Mouse (Mus musculus) spleen, adult 12 weeks (tissue): ENCODE results near the gene Arhgef28.

Source experiments
- DNase-seq: peaks from one replicate; pipeline ENCODE4 v3.0.0; 2022; ENCODE audit warnings: low spot score

Gene Arhgef28

DNA sequence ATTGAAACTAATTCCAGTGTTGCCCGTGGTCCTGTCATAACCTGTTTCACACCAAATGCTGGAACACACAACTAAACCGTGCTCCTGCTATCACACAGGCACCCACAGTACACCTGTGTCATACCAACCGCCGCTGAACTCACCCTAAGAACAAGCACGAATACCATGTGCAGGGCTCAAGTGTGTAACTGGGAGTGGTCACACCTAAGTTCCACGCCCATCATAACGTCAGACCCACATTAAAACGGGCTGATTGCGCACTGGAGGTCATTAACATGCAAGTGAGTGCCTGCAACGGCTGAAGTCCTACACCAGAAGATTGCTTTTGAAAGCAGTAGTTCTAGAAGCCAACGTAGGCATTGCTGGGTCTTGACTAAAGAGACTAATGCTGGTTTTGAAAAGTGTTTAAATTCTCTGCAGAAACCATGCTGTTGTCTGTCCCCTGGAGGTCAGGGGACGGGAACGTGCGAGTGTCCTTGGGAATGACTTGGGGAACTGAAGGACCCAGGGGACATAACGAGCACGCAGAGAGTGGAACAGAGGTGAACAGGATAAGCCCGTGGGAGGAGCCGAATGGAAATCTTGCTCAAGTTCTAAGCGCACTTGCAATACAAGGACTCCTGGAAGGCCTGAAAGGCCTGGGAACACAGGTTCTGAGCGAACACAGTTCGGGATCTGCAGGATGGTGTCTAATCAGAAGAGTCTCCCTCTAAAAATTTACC is 22.9 kb downstream of the Arhgef28 start:
- no peak for DNase-seq

DNA sequence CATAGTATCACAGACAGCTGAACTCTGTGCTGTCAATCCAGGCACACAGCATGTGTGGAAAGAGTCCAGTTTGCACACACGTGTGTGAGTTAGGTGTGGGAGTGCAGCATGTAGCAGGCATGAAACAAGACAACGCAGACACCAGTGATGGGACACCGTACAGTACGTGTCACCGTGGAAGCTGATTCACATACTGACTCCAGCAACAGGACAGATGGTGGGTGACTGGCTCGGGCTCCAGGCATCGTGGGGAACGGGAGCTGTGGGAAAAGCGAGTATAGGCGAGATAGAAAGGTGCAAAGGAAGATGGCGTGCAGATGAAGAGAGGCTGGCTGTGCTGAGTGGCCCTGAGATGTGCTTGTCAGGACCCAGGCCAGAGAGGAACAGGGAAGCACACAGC is 23.9 kb downstream of the Arhgef28 start:
- no peak for DNase-seq

DNA sequence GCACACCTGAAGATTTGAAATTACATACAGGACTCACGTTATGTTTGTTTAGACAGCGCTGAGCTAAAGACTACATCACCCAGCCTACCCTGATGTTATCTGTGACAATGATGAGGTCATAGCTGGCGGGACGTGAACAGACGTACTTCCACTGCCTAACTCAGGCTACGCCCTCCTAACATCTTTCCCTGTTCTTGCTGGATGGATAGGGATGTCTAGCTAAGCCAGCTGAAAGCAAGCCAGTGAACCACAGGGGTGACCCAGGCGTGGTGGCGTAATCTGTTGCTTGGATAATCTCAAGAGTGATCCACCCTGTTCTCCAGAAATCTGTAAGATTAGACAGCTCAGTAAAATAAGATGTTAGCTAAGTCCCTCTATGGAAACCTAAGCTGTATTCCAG is 25.6 kb downstream of the Arhgef28 start:
- no peak for DNase-seq

DNA sequence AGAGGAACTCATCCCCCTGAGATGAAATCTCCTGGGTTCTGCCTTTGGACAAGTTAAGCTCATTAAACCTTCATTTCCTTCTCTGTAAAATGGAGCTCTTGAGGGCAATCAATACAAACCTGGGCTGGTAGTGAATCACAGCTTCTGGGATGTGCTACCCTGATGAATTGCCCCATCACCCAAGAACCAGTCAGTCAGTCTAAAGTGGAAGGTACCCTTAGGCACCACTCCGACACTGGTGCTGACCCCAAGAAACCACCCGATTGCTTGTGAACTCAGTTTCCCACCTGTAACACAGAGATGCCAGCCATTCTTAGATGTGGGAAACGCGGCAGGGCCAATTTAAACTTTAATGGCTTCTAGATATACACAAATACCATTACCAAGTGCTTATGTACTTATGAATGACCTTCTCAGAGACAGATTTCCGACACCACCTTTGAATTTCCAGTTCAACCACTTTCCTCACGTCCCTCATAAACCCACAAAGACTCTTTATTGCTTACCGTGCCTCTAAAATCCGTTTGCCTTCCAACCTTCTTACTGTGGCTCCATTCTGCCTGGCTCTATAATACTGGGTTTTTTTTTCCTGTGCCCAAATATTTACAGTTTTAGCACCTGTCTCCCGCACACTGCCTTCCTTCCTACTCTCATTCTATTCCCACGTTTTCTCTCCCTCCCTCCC is 30.8 kb downstream of the Arhgef28 start:
- no peak for DNase-seq

DNA sequence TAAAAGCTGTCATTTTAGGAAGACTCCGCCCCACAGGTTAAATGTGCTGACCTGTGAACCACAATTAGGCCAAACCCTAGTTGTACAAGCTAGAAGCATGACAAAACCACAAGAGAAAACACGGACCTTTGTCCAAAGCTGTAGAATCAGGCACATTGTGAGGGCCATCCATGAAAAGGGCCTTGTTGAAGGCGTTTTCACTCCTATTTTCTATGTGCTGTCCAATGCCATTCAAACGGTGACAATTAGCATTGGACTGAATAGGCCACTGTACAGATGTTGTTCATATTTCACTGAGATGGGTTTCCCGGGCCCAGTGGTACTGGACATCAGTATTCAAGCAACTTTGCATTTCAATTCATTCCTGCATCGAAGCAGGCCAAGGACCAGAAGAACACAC is 33.2 kb downstream of the Arhgef28 start:
- no peak for DNase-seq

DNA sequence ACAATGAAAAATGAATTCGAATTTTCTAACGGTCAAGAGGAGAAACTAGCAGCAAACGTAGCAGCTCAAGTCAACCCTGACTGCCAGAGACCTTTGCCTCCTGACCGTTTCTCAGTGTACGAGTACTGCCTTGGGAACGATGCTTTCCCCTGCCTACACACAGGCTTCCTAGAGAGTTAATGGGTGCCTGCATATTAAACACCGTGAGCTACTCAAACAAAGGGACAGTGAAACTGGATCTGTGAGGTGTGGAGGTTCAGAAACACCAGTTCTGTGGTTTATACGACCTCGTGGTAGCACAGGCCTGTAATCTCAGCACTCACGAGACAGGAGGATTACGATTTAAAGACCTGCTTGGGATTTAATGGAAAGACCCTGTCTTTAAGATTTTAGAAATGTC is 33.9 kb downstream of the Arhgef28 start:
- DNase-seq = no peak

DNA sequence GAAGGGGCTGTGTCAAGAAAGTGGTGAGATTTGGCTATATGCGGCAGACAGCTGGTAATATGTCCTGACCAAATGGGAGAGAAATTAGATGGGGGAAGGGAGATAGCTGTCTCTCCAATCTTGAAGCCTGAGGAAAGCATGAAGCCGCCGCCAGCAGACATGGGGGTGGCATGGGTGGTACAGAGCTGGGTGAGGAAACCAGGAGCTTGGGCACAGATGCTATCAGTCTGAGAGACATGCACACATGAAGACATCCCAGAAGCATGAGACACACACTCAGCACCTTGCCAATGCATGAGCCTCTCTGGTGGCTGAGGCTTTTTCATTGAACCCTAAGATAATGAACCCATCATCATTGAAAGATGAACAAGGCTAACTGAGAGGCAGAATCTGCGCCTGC is 34.5 kb downstream of the Arhgef28 start:
- no peak for DNase-seq

DNA sequence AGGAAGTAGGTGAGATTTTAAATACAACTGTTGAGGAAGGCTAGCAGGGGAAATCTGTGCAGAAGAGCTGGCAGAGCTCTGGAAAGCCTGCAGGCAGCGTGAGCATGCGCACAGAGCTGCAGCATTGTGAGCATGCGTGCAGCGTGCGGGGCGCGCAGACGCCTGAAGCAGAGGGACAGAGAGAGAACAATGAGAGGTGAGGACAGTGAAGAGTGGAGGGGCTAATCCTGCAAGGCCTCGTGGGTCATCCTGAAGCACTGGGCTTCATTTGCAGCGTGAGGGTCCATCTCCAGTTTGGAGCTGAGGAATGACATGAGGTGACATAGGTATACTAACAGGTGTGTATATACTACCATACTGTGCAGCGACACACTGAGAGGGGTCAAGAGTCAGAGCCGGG is 35.0 kb downstream of the Arhgef28 start:
- DNase-seq = no peak

DNA sequence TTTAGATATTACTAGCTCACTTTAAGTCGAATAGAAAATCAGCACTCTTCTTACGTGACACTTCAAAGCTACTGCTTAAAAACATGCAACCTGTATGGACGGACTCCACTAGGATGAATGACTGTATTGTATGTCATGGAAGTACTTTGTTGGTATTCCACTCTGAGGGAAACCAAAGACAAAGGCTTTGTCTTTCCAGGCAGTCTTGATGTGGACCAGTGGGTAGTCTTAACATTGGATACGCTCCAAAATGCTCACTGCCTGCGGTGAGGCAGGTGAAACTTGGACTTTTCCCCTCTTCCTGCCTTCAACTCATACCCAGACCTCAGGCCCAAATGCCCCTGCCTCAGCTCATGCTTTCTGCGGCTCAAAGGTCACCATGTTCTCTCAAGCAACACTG is 41.4 kb downstream of the Arhgef28 start:
- no peak for DNase-seq

DNA sequence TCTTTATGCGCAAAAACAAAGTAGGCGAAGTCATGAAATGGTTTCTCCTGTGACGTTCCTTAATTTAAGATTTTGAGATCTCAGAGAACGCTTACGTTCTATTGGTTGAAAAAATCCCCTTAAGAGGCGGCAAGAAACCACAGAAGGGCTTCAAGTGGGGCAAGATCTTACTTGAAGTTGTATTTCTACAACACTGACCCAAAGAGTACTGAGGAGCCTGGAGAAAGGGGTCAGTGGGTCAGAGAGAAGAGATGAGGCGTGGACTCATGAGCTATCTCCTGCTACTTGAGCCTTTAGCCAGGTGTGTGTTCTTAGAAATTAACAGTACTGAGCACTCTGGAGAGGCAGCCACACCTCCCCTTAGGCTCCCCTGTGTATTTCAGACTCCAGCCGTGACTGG is 44.7 kb downstream of the Arhgef28 start:
- no peak for DNase-seq

DNA sequence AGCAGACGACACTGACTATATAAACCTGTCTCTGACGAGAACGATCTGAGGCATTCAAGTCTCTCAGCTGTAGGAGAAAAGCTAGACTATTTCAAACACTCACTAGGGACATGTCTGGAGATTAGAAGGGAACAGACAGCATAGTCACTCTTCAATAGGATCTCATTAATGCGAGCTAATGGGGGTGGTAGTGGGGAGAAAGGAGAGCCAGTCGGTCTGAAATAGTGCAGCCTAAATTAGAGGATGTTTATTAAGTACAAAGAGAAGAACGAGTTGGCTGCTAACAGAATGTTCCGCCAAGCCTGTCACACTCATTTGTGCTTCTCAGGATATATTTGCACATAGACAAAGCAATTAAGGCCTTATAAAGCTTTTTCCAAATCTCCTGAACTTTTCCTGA is 49.6 kb downstream of the Arhgef28 start:
- DNase-seq = no peak

DNA sequence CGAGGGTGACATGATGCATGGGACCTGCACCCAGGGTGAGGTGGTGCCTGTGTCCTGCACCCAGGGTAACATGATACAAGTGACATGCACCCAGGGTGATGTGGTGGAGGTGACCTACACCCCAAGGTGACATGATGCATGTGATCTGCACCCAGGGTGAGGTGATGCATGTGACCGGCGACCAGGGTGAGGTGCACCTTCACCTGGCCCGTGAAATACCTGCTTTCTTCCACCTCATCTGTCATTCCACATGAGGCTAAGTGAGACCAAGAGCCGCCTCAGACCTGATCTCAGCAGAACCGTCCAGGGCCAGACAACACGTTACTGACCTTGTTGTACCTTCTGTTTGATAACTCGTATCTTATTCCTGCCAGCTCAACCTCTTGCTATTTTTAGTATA is 53.5 kb downstream of the Arhgef28 start:
- DNase-seq = no peak

DNA sequence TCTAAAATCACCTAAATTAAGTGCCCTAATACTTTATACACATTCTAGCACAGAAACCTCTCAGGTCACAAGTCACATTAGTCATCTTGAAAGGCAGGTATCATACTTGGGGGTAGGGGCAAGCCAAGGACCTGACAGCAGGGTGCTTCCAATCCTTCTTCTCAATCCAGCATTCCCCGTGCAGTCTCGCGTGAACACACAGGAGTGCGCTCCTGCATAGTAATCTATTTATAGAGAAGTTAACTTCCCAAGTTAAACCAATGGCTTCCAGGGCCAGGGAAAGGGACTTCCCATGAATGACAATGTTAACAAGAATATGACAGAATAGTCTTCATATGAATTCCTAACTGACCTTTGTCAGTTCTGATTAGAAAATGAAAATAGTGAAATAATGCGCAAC is 58.7 kb downstream of the Arhgef28 start:
- DNase-seq = no peak

DNA sequence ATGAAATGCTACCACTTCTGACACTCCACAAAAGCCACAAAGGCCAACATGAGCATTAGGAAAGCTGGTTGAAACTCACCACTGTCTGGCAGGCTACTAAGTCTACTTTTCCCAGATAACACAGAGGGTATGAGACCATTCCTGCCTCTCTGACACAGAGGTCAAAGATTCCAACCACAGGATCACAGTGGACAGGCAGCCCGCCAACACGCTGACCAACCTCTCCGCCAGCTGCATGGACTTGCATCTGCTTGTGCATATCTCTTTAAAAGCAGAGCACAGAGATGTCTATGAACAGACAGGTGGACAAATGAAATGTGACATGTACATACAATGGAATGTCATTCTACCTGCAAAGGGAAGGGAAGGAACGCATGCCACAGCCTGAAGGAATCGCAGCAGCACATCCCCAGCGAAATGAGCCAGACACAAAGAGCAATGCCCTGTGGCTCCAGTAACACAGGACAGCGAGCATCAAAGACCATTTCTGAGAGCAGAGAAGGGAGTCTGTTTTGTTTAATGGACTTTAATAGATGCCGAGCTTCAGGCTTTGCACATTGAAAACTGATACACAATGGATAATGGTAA is 59.6 kb downstream of the Arhgef28 start:
- DNase-seq = no peak

DNA sequence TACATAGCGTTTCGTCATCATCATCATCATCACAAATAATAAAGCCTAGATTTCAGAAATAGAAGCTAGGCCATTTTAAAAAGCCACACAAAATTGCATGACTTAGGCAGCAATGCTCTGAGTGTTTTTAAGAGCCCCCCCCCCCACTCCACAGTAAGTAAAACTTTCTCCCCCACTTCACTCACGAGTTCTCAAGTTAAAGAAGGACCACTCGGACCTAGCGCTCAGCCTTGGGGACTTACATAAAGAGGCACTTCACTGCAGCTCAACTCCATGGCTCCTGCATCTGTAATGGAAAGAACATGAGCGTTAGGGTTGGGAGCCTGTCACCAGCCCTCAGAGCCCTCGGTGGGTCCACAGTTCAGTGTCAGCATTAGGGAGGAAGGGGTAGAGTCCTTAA is 60.9 kb downstream of the Arhgef28 start:
- DNase-seq = no peak

DNA sequence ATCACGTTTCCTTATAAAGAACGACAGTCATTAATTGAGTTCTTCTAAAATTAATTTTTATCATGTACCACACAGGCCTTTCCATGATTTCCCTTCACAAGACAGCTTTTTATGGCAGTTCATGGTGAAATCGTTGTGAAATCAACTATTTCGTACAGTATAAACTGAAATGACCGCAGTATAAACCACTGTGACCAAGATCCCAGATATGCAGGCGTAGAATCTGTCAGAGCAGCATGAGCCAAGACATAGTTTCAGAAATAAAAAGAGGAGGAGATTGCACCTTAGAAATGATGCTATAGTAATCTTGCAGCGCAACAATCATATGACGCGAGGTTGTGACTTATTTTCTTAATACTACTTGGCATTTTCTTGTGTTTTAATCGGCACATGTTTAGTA is 63.2 kb downstream of the Arhgef28 start:
- DNase-seq = no peak

DNA sequence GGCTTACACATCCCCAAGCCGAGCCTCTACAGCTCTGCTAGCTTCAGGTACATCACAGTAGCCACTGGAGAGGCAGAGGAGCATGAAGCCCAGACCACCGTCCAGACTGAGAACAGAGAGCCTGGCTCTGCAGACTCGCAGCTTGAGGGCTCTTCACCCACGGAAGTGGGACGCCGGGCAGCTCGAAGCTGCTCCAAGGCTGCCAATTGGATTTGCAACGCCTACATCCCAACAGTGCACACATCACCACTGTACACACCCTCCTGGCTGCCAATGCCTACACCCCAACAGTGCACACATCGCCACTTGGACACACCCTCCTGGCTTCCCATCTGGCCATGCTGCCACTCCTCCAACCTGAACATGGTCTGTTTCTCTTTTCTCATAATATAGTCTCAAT is 65.6 kb downstream of the Arhgef28 start:
- no peak for DNase-seq

DNA sequence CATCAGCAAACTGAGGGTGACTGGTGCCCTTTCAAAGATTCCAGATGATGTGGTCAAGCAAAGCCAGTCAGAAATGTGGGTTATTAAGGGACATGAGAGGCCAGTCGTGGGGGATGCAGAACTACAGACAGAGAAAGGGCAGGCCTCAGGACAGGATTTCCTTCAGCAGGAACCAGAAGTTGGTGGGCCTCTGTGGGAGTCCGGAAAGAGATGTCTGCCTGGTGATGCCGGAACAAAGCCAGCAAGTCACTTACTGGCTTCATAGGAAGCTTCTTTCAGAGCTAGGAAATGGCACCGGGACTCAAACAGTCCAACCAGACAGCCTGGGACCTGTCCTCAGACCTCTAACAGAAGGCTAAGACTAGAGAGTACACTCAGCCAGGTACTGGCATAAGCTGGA is 67.5 kb downstream of the Arhgef28 start:
- no peak for DNase-seq

DNA sequence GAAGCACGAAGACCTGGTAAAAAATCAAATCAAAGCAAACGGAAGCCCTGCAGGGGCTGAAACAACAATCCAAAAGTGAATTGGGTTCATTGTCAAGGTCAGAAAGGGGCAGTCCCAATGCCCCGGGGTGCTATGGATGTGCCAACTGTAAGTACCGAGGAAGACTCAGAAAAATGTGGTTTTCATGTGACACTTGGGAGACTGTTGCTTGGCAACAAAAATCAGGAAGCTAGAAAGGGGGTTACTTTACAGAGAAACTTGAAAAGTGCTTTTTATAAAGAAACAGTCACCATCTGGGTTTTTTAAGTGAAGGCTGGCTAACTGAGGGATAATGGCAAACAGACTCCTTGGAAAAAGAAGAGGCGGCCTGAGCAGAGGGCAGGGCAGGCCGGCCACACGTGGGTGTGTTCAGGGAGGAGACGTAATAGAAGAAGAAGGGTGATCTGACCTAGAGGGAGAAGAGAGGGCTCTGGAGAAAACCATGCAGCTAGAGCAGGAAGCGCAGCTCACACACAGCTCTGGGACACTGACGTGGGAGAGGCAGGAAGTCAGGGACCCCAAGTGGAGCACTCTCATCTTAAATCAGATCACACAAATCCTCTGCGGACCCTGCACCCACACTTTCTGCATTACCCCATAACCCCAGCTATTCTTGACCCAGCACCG is 70.2 kb downstream of the Arhgef28 start:
- no peak for DNase-seq

DNA sequence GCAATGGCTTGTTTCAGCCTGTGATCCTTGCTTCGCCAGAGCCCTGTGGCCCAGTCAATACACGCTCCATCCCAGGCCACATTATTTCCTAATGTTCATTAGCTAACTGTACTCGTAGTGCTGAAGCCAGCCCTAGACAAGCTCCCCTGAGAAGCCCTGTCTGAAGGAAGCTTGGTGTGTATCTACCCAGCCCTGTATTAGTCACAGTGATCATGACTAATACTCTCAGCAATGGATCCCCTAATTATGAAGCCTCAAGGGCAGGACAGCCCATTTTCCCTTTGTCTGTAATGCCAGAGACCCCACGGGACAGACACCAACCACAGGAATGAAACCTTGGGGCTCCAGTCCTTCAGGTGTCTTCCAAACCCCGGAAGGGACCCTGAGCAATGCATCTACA is 73.3 kb downstream of the Arhgef28 start:
- no peak for DNase-seq

DNA sequence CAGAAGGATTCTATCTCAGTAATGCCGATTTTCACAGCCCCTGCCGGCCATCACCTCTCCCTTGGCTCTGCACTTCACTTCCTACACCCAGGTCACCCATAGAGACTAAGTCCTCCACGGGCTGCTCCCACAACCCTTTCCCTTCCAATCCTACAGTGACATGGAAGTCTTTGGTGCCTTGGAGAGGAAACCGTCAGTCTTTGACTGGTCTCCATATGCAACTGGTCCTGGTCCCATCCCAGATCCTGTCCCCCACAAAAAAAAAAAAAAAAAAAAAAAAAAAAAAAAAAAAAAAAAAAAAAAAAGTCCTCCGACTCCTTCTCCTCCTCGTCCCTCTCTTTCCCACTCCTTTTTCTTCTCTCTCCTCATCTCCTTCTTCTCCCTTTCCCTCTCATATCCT is 74.0 kb downstream of the Arhgef28 start:
- no peak for DNase-seq

DNA sequence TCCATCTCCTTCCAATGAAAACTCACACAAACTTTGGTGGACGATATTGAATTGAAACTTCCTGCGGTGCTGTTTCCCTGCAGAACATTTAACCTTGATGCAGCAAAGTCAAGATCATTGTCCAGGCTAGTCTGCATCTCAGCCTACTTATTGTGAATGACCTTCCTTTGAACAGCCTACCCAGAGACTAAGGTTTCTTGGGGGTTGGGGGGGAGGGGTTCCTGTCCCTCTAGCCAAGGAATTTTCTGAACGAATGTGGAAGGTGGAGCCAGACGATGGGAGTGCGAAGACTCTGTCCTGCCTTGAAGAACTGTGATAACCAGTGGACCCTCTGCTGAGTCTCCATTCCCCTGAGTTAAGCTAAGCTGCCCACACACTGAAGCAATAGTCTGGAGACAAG is 80.6 kb downstream of the Arhgef28 start:
- DNase-seq = no peak

DNA sequence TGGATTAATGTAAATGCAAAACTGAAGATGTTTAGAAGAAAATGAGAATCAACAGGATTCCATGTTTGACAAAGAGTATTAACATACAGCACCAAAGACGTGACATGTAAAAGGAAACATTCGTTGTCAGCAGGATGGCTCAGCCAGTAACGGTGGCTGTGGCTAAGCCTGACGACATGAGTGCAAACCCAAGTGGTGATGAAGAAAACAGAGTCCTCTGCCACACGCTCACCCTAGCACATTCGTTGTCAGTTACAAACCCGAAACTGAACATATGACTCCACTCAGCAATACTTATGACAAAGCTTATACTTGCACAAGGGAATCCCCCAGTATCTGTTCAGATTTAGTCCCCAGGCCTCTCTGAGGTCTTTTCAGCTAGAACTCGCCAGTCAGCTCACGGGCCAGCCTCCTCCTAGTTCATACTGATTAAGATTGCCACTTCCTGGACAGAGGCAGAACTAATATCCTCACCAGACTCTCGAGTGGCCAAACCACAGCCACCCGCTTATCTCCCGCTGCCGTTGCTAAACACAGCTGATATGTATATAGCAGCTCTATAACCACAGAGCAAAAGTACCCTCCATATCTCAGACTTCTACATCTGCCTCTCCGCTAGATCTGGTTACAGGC is 82.0 kb downstream of the Arhgef28 start:
- no peak for DNase-seq
